Mouse (Mus musculus) forebrain, embryonic 15.5 days (tissue): Measurements from ENCODE around the gene Kifc3. TPM values are rescaled to one million over a fixed set of nuclear protein-coding genes. Genes with fewer than 3 reads are reported as not detected.
A peak's percentile ranks its signal among the peaks of the same experiment; 100 is the strongest.
"Not testable (repeated sequence)": the region's sequence is repeated elsewhere in the genome, so short reads cannot be mapped to it uniquely, and the experiment has no call there.

Source experiments
- ATAC-seq: fragments of 200-750 bp; cut with Nextera tagmentation; replicated peaks from 2 replicates; pipeline ENCODE4 v1.8.0; 2017; ENCODE audit warnings: mild to moderate bottlenecking, moderate TSS enrichment, moderate library complexity
- H3K27ac ChIP-seq: fragments of 300-500 bp; sonication (generic); replicated peaks from 2 replicates; pipeline ENCODE4 v1.5.1; 2015; ENCODE audit warnings: mild to moderate bottlenecking, inconsistent platforms
- H3K27me3 ChIP-seq: fragments of 300-500 bp; sonication (generic); 2 replicates; pipeline ENCODE4 v1.6.1; 2015; ENCODE audit warnings: inconsistent platforms
- H3K36me3 ChIP-seq: fragments of 300-500 bp; sonication (generic); 2 replicates; pipeline ENCODE4 v1.6.1; 2015; ENCODE audit warnings: mild to moderate bottlenecking, inconsistent platforms
- H3K4me1 ChIP-seq: fragments of 300-500 bp; sonication (generic); 2 replicates; pipeline ENCODE4 v1.6.1; 2015; ENCODE audit warnings: inconsistent platforms
- H3K4me2 ChIP-seq: fragments of 300-500 bp; sonication (generic); replicated peaks from 2 replicates; pipeline ENCODE4 v1.6.1; 2015; ENCODE audit warnings: mild to moderate bottlenecking, inconsistent platforms
- H3K4me3 ChIP-seq: fragments of 300-500 bp; sonication (generic); 2 replicates; pipeline ENCODE4 v1.5.1; 2015; ENCODE audit warnings: mild to moderate bottlenecking, inconsistent platforms
- H3K9ac ChIP-seq: fragments of 300-500 bp; sonication (generic); replicated peaks from 2 replicates; pipeline ENCODE4 v1.6.1; 2015; ENCODE audit warnings: mild to moderate bottlenecking, inconsistent platforms
- H3K9me3 ChIP-seq: fragments of 300-500 bp; sonication (generic); 2 replicates; pipeline ENCODE4 v1.6.1; 2016; ENCODE audit warnings: inconsistent platforms
- WGBS: fragments of 180-500 bp; shearing (Covaris S2); methylation state at CpG from one replicate; pipeline ENCODE4 v1.1.7; 2015; ENCODE audit warnings: mixed read lengths; 5-methylcytosine and 5-hydroxymethylcytosine counted together
- polyA plus RNA-seq: library from polyadenylated mRNA; unstranded; fragments of >200 nt; fragmentation: Nextera tagmentation; extraction: Ambion mirVana; gene quantifications from 2 replicates; pipeline ENCODE4 v1.2.1, GENCODE M21; 2015

Kifc3 gene
- 16.0 and 20.7 TPM in 2 replicates for polyA plus RNA-seq

DNA sequence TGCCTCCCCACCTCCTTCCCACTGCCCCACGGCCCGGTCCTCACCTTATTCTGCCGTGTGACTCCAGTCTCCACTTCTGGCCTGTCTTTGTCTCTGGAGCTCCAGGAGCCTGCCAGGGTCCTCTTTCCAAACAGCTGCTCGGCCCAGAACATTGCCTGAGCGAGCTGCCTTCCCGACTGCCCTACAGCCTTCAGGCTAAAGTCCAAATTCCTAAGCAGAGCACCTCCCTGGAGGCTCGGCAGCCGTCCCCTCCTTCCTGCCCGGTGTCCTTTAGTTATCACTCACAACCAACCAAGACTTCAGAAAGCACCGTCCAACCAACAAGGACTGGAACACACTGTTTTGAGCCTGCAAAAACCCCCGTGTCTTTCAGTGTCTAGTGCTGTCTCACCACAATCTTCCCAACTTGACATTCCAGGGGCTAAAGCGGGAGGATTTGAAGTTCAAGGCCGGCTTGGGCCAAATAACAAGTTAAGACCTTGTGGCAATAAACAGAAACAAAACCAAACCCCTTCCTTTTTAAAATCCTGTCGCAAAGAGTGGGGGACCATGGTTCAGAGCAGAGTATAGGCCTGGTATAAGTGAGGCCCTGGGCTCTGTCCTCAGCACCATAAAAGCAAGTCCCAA lies at the start of gene Kifc3:
TSS of gene Kifc3 (minus strand) at position 164 of the 627 bp plus-strand sequence.
- WGBS, result 75% methylated on average over 14 of the region's 14 CpGs
- no peak for ATAC-seq
- Histone ChIP-seq H3K4me3 (no peak within 1 kb of the TSS), H3K36me3 (no peaks in the 10 kb centered on the region), H3K27ac (no peak within 1 kb of the TSS), H3K4me2 (no peak within 1 kb of the TSS), H3K9me3 (no peaks in the 10 kb centered on the region), H3K9ac (no peak within 1 kb of the TSS), H3K4me1 (peaks cover 10% of the 10 kb centered on the region), H3K27me3 (no peaks in the 10 kb centered on the region)

DNA sequence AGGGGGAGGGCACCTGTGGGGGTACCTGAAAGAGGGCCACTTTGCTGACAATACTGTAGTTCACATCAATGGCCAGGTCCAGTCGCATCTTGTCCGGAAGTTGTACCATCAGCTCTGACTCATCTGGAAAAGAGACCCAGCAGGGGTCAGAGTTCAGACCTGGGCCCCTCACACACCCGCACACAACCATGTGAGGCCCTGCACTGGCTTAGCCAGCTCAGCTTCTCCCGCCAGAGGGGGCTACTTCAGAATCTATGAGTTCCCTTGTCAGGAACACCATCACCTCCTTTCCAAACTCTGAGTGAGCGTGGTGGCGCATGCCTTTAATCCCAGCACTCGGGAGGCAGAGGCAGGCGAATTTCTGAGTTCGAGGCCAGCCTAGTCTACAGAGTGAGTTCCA lies 49.4 kb upstream of the Kifc3 start:
- ATAC-seq, result no peak
- no peaks in the 10 kb centered on the region for H3K36me3 ChIP-seq
- no peak overlapping the region for H3K27ac ChIP-seq
- H3K4me3 ChIP-seq, result no peak overlapping the region
- no peaks in the 10 kb centered on the region for H3K27me3 ChIP-seq
- no peak overlapping the region for H3K9ac ChIP-seq
- H3K4me2 ChIP-seq, result no peak overlapping the region
- no peaks in the 10 kb centered on the region for H3K9me3 ChIP-seq
- WGBS, result 68% methylated on average over 9 of the region's 9 CpGs
- 0 out of 2 replicates have a peak, but pooled peaks cover 3% of the 10 kb centered on the region for H3K4me1 ChIP-seq

DNA sequence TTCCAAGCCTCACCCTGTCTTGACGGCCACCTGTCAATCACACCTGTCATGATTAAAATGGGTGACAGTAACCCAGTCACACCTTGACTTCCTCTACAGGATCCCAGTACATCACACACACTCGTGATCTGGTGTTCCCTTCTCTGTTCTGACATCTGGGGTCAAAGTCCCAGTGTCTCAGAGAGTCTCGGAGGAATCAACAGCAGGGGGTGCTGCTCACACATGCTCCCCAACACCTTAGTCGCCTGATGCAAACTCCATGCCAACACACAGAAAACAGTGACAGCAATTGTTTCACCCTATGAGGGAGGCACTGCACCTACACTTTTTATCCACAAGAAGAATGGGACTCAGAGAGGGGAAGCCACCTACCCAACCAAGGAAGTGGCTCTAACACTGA lies 47.2 kb upstream of the Kifc3 start:
- Histone ChIP-seq H3K4me3 (no peak overlapping the region), H3K36me3 (no peaks in the 10 kb centered on the region), H3K9me3 (no peaks in the 10 kb centered on the region), H3K27me3 (no peaks in the 10 kb centered on the region), H3K27ac (no peak overlapping the region), H3K9ac (no peak overlapping the region), H3K4me2 (no peak overlapping the region), H3K4me1 (peaks cover 14% of the 10 kb centered on the region)
- 55% methylated on average over 4 of the region's 4 CpGs for WGBS
- ATAC-seq, result no peak

DNA sequence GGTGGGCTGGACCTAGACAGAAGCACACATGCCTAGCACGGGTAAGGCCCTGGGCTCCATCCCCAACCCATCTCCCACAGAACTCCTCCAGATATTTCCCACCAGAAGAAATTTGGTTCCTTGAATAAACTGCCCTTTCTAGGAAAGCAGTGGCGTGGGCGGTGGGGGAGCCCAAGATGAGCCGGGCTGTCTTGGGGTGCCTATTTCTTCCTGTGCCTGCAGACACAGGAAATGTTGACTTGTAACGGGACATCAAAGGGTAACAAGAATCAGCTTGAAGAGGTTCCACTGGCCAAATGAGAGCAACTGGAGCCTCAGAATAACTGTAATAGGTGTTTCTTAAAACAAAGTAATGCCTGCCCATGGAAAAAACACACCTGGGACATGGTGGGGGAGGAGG lies 44.7 kb upstream of the Kifc3 start:
- no peaks in the 10 kb centered on the region for H3K36me3 ChIP-seq
- no peak overlapping the region for H3K27ac ChIP-seq
- no peak overlapping the region for H3K4me3 ChIP-seq
- 89% methylated on average over 5 of the region's 5 CpGs for WGBS
- no peaks in the 10 kb centered on the region for H3K27me3 ChIP-seq
- no peak overlapping the region for H3K4me2 ChIP-seq
- ATAC-seq, result no peak
- no peak overlapping the region for H3K9ac ChIP-seq
- no peaks in the 10 kb centered on the region for H3K9me3 ChIP-seq
- peaks cover 40% of the 10 kb centered on the region for H3K4me1 ChIP-seq

DNA sequence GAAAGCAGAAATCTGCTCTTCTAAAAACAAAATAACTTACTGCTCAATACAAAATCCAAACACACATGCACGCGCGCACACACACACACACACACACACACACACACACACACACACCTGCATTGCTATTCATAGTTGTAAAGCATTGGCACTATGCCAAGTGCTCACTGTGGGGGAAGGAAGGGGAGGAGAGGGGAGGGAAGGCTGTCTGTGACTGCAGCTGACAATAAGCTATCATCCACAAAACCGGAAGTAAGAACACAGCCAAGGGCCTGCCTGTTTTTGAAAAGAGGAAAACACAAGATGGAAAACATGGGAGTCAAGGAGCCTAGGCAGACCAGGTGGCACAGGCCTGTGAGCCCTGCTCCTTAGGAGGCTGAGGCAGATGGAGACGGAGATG lies 42.6 kb upstream of the Kifc3 start:
- Histone ChIP-seq H3K36me3 (no peaks in the 10 kb centered on the region), H3K4me3 (no peak overlapping the region), H3K27me3 (no peaks in the 10 kb centered on the region), H3K4me1 (peaks cover 43% of the 10 kb centered on the region), H3K9me3 (no peaks in the 10 kb centered on the region), H3K4me2 (no peak overlapping the region), H3K9ac (no peak overlapping the region; the same call in 1 of the 2 replicates), H3K27ac (peak overlapping the region; percentile 96)
- ATAC-seq, result peak; percentile 31
- 29% methylated on average over 5 of the region's 5 CpGs for WGBS

DNA sequence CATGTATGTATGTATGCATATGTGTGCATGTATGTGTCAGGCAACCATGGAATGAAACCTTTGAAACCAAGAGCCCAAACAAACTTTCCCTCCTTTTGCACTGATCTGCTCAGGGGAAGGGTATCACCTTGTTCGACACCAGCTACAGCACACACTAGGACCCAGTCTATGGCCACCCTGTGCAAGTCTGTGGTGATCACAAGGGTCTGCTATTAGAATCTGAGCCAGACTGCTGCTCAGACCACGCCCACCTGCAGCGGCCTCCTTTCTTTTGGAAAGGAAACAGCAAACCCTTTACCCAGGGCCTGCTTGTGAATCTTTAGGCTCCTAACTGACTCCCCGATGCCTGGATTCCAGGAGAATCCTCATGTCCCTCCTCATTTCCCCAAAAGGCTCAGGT lies 41.2 kb upstream of the Kifc3 start:
- Histone ChIP-seq H3K9ac (no peak overlapping the region), H3K36me3 (no peaks in the 10 kb centered on the region), H3K9me3 (no peaks in the 10 kb centered on the region), H3K27ac (peak overlapping the region; percentile 96), H3K27me3 (no peaks in the 10 kb centered on the region), H3K4me3 (no peak overlapping the region), H3K4me2 (no peak overlapping the region), H3K4me1 (peaks cover 43% of the 10 kb centered on the region)
- ATAC-seq, result peak; percentile 51
- 19% methylated on average over 4 of the region's 4 CpGs for WGBS

DNA sequence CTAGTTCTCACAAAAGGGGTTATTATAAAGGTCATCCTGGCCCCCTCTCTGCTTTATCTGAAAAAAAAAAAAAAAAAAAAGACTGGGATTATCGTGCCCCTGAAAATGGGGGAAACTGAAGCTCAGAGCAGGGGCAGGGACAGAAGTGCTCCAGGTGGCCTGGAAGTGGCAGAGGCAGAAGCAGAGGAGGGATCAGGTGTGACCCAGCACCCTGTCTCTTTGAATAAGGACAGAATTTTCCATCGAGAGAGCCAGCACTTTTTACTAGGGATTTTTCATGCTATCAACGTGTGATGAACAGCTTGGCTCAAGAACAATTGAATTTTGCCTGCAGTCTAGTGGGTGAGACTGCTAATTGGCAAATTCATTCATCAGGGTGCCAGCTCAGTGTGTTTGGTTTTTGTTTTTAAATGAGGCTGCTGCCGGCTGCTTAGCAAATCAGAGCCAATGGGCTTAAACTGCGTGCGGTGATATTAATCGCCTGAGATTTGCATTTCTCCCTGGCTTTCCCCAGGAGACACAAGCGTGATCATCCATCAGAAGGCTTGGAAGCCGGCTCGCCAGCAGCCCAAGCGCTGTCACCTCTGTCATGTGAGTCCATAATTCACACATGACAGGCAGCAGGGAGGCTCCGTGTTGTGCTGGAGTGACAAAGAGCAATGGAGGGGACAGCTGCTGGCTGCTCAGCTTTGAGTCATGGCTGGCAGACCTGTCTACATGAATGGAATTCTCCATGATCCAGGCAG lies 40.4 kb upstream of the Kifc3 start:
- Histone ChIP-seq H3K36me3 (no peaks in the 10 kb centered on the region), H3K4me2 (peak overlapping the region; percentile 32), H3K9me3 (no peaks in the 10 kb centered on the region), H3K4me3 (no peak overlapping the region), H3K27ac (peak overlapping the region; percentile 96), H3K27me3 (no peaks in the 10 kb centered on the region), H3K9ac (0 out of 2 replicates have a peak overlapping the region, but pooled peaks have one; percentile 1), H3K4me1 (peaks cover 43% of the 10 kb centered on the region)
- 5% methylated on average over 12 of the region's 12 CpGs for WGBS
- peak; percentile 91 for ATAC-seq

DNA sequence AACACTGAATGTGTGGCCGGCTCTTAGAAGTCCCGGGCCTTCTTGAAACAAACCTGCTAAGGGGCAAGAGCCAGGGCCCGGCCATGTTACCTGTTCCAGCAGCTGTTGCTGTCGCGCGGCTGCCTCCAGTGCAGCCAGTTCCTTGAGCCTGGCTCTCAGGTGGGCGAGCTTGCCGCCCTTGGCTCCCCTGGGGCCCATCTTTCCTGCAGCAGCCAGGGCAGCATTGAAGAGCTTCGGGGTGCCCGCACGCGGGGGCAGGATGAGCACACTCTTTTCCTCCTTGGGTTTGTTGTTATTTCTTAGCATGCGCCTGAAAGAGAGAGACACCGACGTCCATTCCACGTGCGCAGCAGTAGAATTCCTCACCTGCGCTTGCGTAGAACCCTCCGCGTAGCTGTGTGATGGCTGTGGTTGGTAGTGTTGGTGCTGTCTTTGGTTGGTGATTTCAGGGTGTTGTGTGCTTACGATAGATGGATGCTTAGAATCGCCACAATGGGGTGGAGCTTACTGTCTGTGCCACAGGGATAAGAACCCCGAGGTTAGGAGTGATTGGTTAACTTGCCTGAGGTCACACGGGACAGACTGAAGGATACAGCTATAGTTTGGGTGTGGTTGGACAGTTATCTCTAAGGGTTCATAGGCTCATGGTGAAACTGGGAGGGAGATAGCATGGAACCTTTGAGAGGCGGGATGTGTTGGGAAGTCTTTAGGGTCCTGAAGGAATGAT lies 39.6 kb upstream of the Kifc3 start:
- ATAC-seq, result 0 out of 2 replicates have a peak, but pooled peaks have one; percentile 7
- H3K9me3 ChIP-seq, result no peaks in the 10 kb centered on the region
- WGBS, result 80% methylated on average over 26 of the region's 26 CpGs
- H3K27me3 ChIP-seq, result no peaks in the 10 kb centered on the region
- no peak overlapping the region for H3K9ac ChIP-seq
- no peaks in the 10 kb centered on the region for H3K36me3 ChIP-seq
- H3K4me2 ChIP-seq, result peak overlapping the region; percentile 32; the same call in 1 of the 2 replicates
- H3K4me3 ChIP-seq, result no peak overlapping the region
- H3K27ac ChIP-seq, result peak overlapping the region; percentile 96
- H3K4me1 ChIP-seq, result peaks cover 43% of the 10 kb centered on the region

DNA sequence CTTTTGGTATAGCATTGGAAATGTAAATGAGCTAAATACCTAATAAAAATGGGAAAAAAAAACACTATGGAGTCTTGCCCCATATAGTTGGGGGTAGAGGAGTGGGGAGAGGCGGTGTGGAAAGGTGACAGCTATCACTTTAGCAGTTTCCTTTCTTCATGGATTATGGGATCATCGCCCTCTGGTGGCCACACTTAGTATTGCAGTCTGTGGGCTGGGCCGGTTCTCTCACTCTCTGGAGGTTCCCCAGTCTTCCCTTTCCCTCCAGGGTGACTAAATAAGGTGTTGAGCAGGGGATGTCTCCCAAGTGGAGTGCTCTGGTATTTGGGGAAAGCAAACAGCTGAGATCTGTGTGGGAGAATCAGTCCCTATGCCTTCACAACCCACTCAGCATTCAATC lies 33.1 kb upstream of the Kifc3 start:
- no peak overlapping the region for H3K4me3 ChIP-seq
- H3K27ac ChIP-seq, result no peak overlapping the region
- H3K9ac ChIP-seq, result no peak overlapping the region
- H3K9me3 ChIP-seq, result no peaks in the 10 kb centered on the region
- 0 out of 2 replicates have a peak, but pooled peaks have one; percentile 26 for ATAC-seq
- no peaks in the 10 kb centered on the region for H3K4me1 ChIP-seq
- H3K27me3 ChIP-seq, result no peaks in the 10 kb centered on the region
- H3K4me2 ChIP-seq, result no peak overlapping the region
- 9% methylated on average over 3 of the region's 3 CpGs for WGBS
- no peaks in the 10 kb centered on the region for H3K36me3 ChIP-seq

DNA sequence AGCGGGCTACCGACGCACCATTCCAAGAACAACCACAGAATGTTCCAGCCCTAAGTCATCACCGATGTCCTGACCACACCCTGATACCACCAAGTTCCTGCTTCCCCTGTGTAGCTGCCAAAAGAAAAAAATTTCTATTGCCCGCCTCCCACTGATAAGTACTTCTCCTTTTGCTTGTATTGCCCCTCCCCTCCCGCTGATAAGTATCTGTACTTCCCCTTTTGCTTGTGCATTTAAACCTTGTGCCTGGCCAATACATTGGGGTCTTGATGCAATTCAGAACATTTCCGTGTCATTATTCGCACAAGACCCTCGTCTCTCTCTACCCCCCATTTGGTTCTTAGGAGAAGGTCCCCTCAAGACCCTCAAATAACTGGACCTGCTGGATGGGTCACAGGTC lies 27.5 kb upstream of the Kifc3 start:
- H3K9me3 ChIP-seq, H3K36me3 ChIP-seq, H3K9ac ChIP-seq, H3K4me1 ChIP-seq, ATAC-seq, H3K4me3 ChIP-seq, H3K27ac ChIP-seq, H3K4me2 ChIP-seq, H3K27me3 ChIP-seq: not testable (repeated sequence)
- 95% methylated on average over 9 of the region's 9 CpGs for WGBS

DNA sequence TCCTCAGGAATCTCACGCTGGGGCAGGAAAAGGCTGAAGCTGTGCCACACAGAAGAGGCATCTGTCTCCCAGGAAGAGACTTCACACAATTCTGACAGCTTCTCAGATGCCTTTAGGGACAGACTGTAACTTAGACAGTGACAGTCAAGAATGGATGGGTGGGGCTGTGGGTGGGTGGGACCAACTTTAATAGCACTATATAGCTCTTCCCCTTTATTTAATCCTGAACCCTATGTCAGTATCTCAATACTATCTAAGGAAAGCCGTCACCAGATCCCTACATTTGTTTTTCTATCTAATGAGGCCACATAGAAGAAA lies 24.5 kb upstream of the Kifc3 start:
- Histone ChIP-seq H3K27me3 (no peaks in the 10 kb centered on the region), H3K27ac (no peak overlapping the region), H3K36me3 (no peaks in the 10 kb centered on the region), H3K4me1 (0 out of 2 replicates have a peak, but pooled peaks cover 3% of the 10 kb centered on the region), H3K4me2 (no peak overlapping the region), H3K9ac (no peak overlapping the region), H3K9me3 (no peaks in the 10 kb centered on the region), H3K4me3 (no peak overlapping the region)
- WGBS, result 47% methylated on average over 2 of the region's 2 CpGs
- ATAC-seq, result no peak
